ENCODE assay signal across 13 mouse cellular contexts in genomic region chr19:58025053-58025452, GRCm38 (mm10).
"Had no signal": no experiment of that assay in that cellular context is flagged by ENCODE, and none has a peak within 500 bp of the region (broad histone marks: within the 10 kb centered on the region; RNA-seq: fewer than 3 reads in every experiment).

No protein-coding gene starts in this region.

- H3K27me3 ChIP-seq: kidney, embryonic 15.5 days; limb, embryonic 15.5 days; liver, embryonic 13.5 days; midbrain, embryonic 12.5 days; neural tube, embryonic 13.5 days had no signal

- H3K27ac ChIP-seq: kidney, embryonic 15.5 days; limb, embryonic 15.5 days; liver, embryonic 13.5 days; midbrain, embryonic 12.5 days; neural tube, embryonic 13.5 days had no signal

- H3K4me3 ChIP-seq: kidney, embryonic 15.5 days; limb, embryonic 15.5 days; liver, embryonic 13.5 days; midbrain, embryonic 12.5 days; neural tube, embryonic 13.5 days had no signal

- H3K4me2 ChIP-seq: kidney, embryonic 15.5 days; limb, embryonic 15.5 days; liver, embryonic 13.5 days; midbrain, embryonic 12.5 days; neural tube, embryonic 13.5 days had no signal

- ATAC-seq: liver, postnatal 0 days; midbrain, embryonic 16.5 days had no signal

- H3K4me1 ChIP-seq: kidney, embryonic 15.5 days; liver, embryonic 13.5 days; midbrain, embryonic 12.5 days had no signal

- H3K9ac ChIP-seq: kidney, embryonic 15.5 days; limb, embryonic 15.5 days; liver, embryonic 13.5 days; liver, postnatal 0 days; midbrain, embryonic 12.5 days; neural tube, embryonic 13.5 days had no signal

- H3K36me3 ChIP-seq: liver, embryonic 13.5 days; midbrain, embryonic 12.5 days had no signal

- H3K9me3 ChIP-seq: kidney, embryonic 15.5 days; limb, embryonic 15.5 days; liver, embryonic 13.5 days; midbrain, embryonic 12.5 days had no signal

- DNase-seq: kidney, adult 2 months; kidney, postnatal 14 days; liver, embryonic 13.5 days; liver, postnatal 0 days; retina, postnatal 1 day; right cerebral cortex, postnatal 25 days; spleen, adult 18-20 months; thymus, postnatal 14 days had no signal
